Mouse (Mus musculus): ENCODE measurements at regions not wholly inside any gene's neighbourhood (a gene's known extent, or its start where the extent isn't known, plus 50 kb on each side); places are given as distances from the start of the nearest gene placed in this dataset.

DNA sequence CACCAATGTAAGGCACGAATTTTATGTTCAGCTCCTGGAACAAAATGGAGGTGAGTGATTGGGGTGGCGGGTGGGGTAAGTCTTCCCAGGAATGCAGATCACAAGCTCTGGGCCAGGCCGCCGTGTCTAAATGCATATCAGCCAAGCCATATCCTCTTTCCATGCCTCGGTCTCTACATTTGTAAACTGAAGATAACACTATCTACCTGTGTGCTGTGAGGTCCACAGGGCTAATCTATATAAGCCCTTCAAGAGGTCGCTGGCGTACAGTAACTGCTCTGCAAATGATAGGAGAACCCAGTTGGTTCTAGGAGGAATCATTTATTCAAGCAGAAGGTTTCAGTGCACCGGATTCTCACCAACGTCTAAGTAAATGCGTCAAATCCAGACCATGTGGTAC lies 92.4 kb upstream of the Six2 start:
- H3K27me3 ChIP-seq (ENCODE audit: control insufficient read depth, insufficient read depth, low read length), result no peaks in the 10 kb centered on the region
- DNase-seq (ENCODE audit: low spot score) (no peak), ATAC-seq (ENCODE audit: insufficient read depth, low read depth) (no peak)

DNA sequence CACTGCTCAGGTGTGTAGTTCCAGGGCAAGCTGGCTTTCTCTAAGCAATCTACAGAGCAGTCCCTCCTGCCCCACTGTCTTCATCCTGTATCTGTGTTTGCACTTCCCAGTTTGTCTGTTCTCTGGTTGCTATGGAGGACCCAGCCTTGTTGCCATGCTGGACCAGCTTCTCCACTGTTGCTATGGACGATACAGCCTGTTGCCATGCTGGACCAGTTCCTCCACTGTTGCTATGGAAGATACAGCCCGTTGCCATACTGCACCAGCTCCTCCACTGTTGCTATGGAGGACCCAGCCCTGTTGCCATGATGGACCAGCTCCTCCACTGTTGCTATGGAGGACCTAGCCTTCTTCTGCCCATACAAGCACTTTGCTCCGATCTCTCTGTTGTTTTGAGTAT lies 88.8 kb upstream of the Six2 start:
- no peaks in the 10 kb centered on the region for H3K36me3 ChIP-seq (replicated peaks; ENCODE audit: control insufficient read depth, insufficient read depth, low read length)
- no peaks in the 10 kb centered on the region for H3K9me3 ChIP-seq (replicated peaks; ENCODE audit: control insufficient read depth, low read length)
- no peaks in the 10 kb centered on the region for H3K27me3 ChIP-seq (ENCODE audit: control insufficient read depth, insufficient read depth, low read length)
- no peak overlapping the region for H3K4me2 ChIP-seq (ENCODE audit: low read depth, low read length)
- no peak overlapping the region for H3K4me3 ChIP-seq (ENCODE audit: low read depth, low read length)
- H3K27ac ChIP-seq (ENCODE audit: low read depth), result no peak overlapping the region
- DNase-seq (ENCODE audit: low spot score), result no peak
- TF ChIP-seq EP300 (IDR thresholded peaks at IDR 0.05; ENCODE audit: low read depth) (no peak), CTCF (IDR thresholded peaks at IDR 0.05; ENCODE audit: low read depth) (no peak)
- H3K4me1 ChIP-seq (ENCODE audit: control insufficient read depth, insufficient read depth), result 0 out of 2 replicates have a peak, but pooled peaks cover 3% of the 10 kb centered on the region
- no peak for ATAC-seq (ENCODE audit: insufficient read depth, low read depth)
- no peak overlapping the region for H3K9ac ChIP-seq (replicated peaks; ENCODE audit: low read depth, low read length)
- WGBS, result 67% methylated on average over 3 of the region's 3 CpGs

More for the DNA sequence above, 92.4 kb upstream of the Six2 start:
- 73% methylated on average over 10 of the region's 10 CpGs for WGBS
- no peak overlapping the region for H3K4me2 ChIP-seq (ENCODE audit: low read depth, low read length)
- H3K36me3 ChIP-seq (replicated peaks; ENCODE audit: control insufficient read depth, insufficient read depth, low read length), result no peaks in the 10 kb centered on the region
- H3K4me3 ChIP-seq (ENCODE audit: low read depth, low read length), result no peak overlapping the region
- H3K9ac ChIP-seq (replicated peaks; ENCODE audit: low read depth, low read length), result no peak overlapping the region
- peaks cover 6% of the 10 kb centered on the region; the same call in 1 of the 2 replicates for H3K9me3 ChIP-seq (replicated peaks; ENCODE audit: control insufficient read depth, low read length)
- 0 out of 2 replicates have a peak, but pooled peaks cover 3% of the 10 kb centered on the region for H3K4me1 ChIP-seq (ENCODE audit: control insufficient read depth, insufficient read depth)
- no peak for TF ChIP-seq EP300 (IDR thresholded peaks at IDR 0.05; ENCODE audit: low read depth)
- no peak for TF ChIP-seq CTCF (IDR thresholded peaks at IDR 0.05; ENCODE audit: low read depth)
- no peak overlapping the region for H3K27ac ChIP-seq (ENCODE audit: low read depth)

DNA sequence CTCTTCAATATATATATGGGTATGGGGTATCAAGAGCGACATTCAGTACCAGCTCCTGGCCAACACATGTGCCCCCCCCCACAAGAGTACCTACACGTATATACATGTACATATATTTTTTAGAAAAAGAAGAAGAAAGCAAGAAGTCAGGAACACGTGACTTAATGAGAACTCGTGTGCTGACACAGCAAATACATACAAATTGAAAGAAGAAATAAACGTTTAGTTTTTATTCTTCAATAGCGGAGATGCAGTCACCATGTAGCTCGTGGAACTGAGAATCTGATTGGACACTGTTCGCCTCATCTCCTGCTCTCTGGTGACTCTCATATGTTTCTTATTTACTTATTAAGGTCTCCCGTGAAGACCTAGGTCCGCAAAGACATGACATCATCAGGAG lies 80.3 kb upstream of the Six2 start:
- H3K9ac ChIP-seq (replicated peaks; ENCODE audit: low read depth, low read length), result no peak overlapping the region
- no peak for DNase-seq (ENCODE audit: low spot score)
- no peak overlapping the region for H3K4me2 ChIP-seq (ENCODE audit: low read depth, low read length)
- no peaks in the 10 kb centered on the region for H3K9me3 ChIP-seq (replicated peaks; ENCODE audit: control insufficient read depth, low read length)
- no peak for ATAC-seq (ENCODE audit: insufficient read depth, low read depth)
- TF ChIP-seq CTCF (IDR thresholded peaks at IDR 0.05; ENCODE audit: low read depth) (no peak), EP300 (IDR thresholded peaks at IDR 0.05; ENCODE audit: low read depth) (no peak)
- no peaks in the 10 kb centered on the region for H3K4me1 ChIP-seq (ENCODE audit: control insufficient read depth, insufficient read depth)
- H3K27ac ChIP-seq (ENCODE audit: low read depth), result no peak overlapping the region
- H3K27me3 ChIP-seq (ENCODE audit: control insufficient read depth, insufficient read depth, low read length), result no peaks in the 10 kb centered on the region
- no peak overlapping the region for H3K4me3 ChIP-seq (ENCODE audit: low read depth, low read length)
- 87% methylated on average over 10 of the region's 10 CpGs for WGBS
- H3K36me3 ChIP-seq (replicated peaks; ENCODE audit: control insufficient read depth, insufficient read depth, low read length), result no peaks in the 10 kb centered on the region

DNA sequence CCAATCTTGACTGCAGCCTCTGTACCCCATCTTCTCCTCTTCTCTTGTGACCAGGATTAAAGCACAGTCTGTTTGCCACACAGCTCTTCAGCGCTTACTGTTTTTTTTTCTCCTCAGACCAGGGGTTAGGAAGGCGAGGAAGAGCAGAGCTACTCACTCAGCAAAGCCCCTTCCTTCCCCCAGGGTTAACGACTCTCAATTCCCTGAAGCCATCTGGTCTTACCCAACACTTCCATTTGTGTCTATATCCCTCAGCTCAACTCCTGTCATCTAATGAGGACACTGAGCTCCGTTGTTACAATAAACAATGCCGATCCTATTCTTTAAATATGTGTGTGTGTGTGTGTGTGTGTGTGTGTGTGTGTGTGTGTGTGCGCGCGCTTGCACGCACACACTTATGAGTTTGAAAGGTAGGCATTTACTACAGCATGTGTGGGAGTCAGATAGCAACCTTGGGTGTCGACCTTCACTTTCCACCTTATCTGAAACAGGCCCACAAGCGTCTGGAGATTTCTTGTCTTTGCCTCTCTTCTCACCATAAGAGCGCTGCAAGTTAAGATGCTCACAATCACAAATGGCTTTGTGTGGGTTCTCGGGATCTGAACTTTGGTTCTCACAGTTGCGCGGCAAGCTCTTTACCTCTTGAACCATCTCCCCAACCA lies 79.3 kb upstream of the Six2 start:
- H3K36me3 ChIP-seq (replicated peaks; ENCODE audit: control insufficient read depth, insufficient read depth, low read length), result no peaks in the 10 kb centered on the region
- H3K27ac ChIP-seq (ENCODE audit: low read depth), result no peak overlapping the region
- H3K4me1 ChIP-seq (ENCODE audit: control insufficient read depth, insufficient read depth), result no peaks in the 10 kb centered on the region
- peaks cover 4% of the 10 kb centered on the region; the same call in 1 of the 2 replicates for H3K9me3 ChIP-seq (replicated peaks; ENCODE audit: control insufficient read depth, low read length)
- H3K4me3 ChIP-seq (ENCODE audit: low read depth, low read length), result no peak overlapping the region
- no peak overlapping the region for H3K9ac ChIP-seq (replicated peaks; ENCODE audit: low read depth, low read length)
- WGBS, result 73% methylated on average over 15 of the region's 15 CpGs
- ATAC-seq (ENCODE audit: insufficient read depth, low read depth), result no peak
- TF ChIP-seq CTCF (IDR thresholded peaks at IDR 0.05; ENCODE audit: low read depth) (no peak), EP300 (IDR thresholded peaks at IDR 0.05; ENCODE audit: low read depth) (no peak)
- no peak for DNase-seq (ENCODE audit: low spot score)
- no peaks in the 10 kb centered on the region for H3K27me3 ChIP-seq (ENCODE audit: control insufficient read depth, insufficient read depth, low read length)
- H3K4me2 ChIP-seq (ENCODE audit: low read depth, low read length), result no peak overlapping the region

DNA sequence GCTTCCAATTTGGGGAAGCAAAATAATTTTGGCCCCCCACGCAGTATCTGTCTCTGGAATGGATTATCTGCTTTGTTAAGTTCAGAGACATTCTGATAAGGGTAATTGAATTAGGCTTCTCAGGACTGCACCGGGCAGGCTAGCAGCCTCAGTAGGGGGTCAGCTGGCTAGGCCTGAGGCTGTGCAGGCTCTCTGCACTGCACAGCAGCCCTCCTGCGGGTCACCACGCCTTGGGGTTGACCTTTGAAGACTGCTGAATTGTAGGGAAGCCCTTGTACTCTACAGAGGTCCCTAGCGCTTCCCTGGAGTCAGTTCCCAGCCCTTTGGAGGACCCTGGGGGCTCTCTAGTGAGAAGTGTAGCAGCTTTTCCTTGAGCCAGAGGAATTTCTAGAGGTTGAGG lies 78.5 kb upstream of the Six2 start:
- 32% methylated on average over 5 of the region's 5 CpGs for WGBS
- H3K4me3 ChIP-seq (ENCODE audit: low read depth, low read length), result no peak overlapping the region
- H3K9ac ChIP-seq (replicated peaks; ENCODE audit: low read depth, low read length), result no peak overlapping the region
- H3K4me1 ChIP-seq (ENCODE audit: control insufficient read depth, insufficient read depth), result no peaks in the 10 kb centered on the region
- peaks cover 4% of the 10 kb centered on the region; the same call in 1 of the 2 replicates for H3K9me3 ChIP-seq (replicated peaks; ENCODE audit: control insufficient read depth, low read length)
- H3K36me3 ChIP-seq (replicated peaks; ENCODE audit: control insufficient read depth, insufficient read depth, low read length), result no peaks in the 10 kb centered on the region
- DNase-seq (ENCODE audit: low spot score) (no peak), ATAC-seq (ENCODE audit: insufficient read depth, low read depth) (no peak)
- H3K4me2 ChIP-seq (ENCODE audit: low read depth, low read length), result no peak overlapping the region
- no peak overlapping the region for H3K27ac ChIP-seq (ENCODE audit: low read depth)
- no peak for TF ChIP-seq CTCF (IDR thresholded peaks at IDR 0.05; ENCODE audit: low read depth)
- no peak for TF ChIP-seq EP300 (IDR thresholded peaks at IDR 0.05; ENCODE audit: low read depth)
- no peaks in the 10 kb centered on the region for H3K27me3 ChIP-seq (ENCODE audit: control insufficient read depth, insufficient read depth, low read length)

DNA sequence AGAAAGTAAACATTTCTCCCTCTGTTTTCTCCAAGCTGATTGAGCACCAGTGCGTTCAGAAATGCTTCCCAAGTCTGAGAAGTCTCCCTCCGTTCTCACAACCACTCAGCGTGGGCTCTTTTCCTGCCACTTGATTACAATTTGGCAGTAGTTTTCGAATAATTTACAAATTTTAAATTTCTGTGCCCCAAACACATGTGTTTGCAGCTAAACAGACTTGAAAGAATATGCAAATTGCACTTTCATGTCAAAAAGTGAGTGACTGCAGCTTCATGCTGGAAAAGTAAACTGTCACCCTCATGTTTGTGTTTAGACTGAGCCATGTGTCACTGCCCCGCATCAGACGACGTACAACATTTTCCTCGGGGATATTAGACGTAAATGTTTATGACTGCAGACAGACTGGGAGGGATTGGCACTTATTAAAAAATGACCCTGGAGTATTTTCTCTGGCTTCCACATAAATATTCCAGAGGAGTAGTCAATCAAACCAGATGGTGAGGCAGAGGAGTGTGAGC lies 70.6 kb upstream of the Six2 start:
- Histone ChIP-seq H3K27ac (ENCODE audit: low read depth) (no peak overlapping the region), H3K27me3 (ENCODE audit: control insufficient read depth, insufficient read depth, low read length) (no peaks in the 10 kb centered on the region), H3K36me3 (replicated peaks; ENCODE audit: control insufficient read depth, insufficient read depth, low read length) (no peaks in the 10 kb centered on the region), H3K4me1 (ENCODE audit: control insufficient read depth, insufficient read depth) (no peaks in the 10 kb centered on the region), H3K4me3 (ENCODE audit: low read depth, low read length) (no peak overlapping the region), H3K9me3 (replicated peaks; ENCODE audit: control insufficient read depth, low read length) (peaks cover 4% of the 10 kb centered on the region; the same call in 1 of the 2 replicates), H3K9ac (replicated peaks; ENCODE audit: low read depth, low read length) (no peak overlapping the region), H3K4me2 (ENCODE audit: low read depth, low read length) (no peak overlapping the region)
- ATAC-seq (ENCODE audit: insufficient read depth, low read depth) (no peak), DNase-seq (ENCODE audit: low spot score) (no peak)
- no peak for TF ChIP-seq CTCF (IDR thresholded peaks at IDR 0.05; ENCODE audit: low read depth)
- 66% methylated on average over 9 of the region's 9 CpGs for WGBS
